Mouse (Mus musculus): ENCODE measurements at regions not wholly inside any gene's neighbourhood (a gene's known extent, or its start where the extent isn't known, plus 50 kb on each side); places are given as distances from the start of the nearest gene placed in this dataset.

DNA sequence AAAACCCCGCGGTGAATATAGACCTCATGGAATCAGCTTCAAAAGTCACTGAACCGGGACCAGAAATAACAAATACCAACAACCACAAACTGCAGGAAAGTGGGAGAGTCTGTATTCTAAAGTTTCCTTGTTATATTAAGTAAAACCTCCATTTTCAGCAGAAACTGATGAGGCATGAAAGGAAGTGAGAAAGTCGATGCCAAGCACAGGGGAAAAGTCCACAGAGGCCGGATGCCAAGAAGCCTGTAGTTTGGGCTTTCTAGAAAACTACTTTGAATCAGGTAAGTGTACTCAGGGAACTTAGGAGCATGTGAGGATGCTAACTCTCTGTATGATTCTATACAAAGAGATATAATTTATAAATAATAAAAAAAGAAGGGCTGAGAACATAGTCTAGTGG is 154.8 kb downstream of the Kcnrg start:
- TF ChIP-seq CTCF (IDR thresholded peaks at IDR 0.05; ENCODE audit: extremely low read depth, insufficient read length, insufficient replicate concordance, low read depth, low read length): no peak
- no peak for TF ChIP-seq POLR2A (IDR thresholded peaks at IDR 0.05; ENCODE audit: low read depth, low read length)

Measured in small intestine, adult 2 months (tissue).